Mouse (Mus musculus) spleen, embryonic (tissue): Measurements from ENCODE around the gene Rnf148.

ENCODE experiments used
- CTCF ChIA-PET: fragments of 350-600 bp; sonication (Branson Sonifier 250); formaldehyde crosslinking; loops from one replicate; lab custom pipeline; 2022; lab: Charles Lee

Rnf148 gene

DNA sequence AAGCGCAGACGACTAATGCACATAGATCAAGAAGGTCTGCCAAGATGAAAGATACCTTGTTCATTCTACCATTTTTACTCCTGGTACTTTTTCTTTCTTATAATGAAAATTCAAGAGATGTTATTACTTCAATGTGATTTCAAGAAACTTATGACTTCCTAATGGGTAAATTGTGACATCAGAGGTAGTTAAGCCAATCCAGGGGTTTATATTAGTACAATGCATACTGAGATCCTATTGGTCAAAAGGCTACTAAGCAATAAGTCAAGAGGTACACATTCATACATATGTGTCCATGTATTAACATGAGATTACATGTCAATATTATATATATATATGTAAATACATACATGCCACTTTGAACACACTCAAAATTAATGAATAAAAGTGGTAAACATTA, at the start of gene Rnf148:
TSS of gene Rnf148 (minus strand) at position 101 of the 400 bp plus-strand sequence.
- CTCF ChIA-PET = no interaction called here

DNA sequence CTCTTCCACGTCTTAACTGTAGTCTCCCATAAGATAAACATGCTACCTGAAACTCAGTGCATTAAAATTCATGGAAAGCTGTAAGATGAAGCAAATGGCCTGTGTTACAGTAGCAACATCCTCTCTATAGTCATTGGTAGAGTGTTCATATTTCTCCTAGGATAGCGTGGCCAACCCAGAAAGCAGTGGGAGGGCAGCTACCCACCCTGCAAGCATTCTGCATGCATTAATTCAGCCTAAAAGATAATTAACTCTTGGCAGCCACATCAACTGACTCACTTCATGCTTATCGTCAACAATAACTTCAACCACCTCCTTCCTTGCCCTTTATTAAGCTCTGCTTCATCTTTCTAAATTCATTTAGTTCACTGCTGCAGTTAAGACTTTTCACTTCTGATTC, 45.9 kb upstream of the Rnf148 start:
- CTCF ChIA-PET = no interaction called here

DNA sequence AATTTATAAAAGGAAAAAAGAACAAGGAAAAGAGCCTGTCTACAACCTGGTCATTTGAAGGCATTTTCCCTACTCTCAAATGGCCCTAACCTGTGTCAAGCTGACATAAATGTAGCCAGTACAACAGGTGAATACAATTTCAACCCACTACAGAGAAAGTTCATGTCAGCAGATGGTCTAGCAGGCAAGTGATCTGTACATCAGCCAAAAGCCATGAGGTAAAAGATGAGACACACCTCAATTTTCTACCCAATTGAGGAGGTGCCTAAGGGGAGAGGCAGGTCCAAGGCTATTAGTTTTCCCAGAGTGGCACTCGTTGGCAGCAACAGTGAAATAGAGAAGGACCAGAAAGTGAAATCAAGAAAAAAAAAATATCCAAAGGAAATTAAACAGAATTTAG, 23.2 kb upstream of the Rnf148 start:
- CTCF ChIA-PET = no interaction called here

DNA sequence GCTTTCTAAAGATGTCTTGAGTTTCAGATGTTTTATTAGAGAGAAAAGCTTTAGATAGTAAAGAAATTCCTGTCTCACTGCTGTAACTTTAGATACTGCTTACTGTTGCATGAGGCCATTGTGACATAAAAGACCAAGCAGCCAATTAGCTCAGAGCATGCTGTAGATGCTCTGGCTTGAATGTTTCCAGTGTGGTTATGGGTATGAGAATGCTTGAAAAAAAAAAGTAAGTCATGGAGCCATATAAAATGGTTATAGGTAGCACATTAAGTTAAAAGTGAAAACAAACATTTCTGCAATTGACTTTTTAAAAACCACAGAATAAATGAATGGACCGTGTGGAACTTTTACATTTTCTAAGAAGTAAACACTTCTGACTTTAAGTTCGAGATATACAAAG, 4.7 kb downstream of the Rnf148 start, which contains the start of gene Rnf133:
TSS of gene Rnf133 (minus strand) at position 101 of the 400 bp plus-strand sequence.
- CTCF ChIA-PET = no interaction called here

DNA sequence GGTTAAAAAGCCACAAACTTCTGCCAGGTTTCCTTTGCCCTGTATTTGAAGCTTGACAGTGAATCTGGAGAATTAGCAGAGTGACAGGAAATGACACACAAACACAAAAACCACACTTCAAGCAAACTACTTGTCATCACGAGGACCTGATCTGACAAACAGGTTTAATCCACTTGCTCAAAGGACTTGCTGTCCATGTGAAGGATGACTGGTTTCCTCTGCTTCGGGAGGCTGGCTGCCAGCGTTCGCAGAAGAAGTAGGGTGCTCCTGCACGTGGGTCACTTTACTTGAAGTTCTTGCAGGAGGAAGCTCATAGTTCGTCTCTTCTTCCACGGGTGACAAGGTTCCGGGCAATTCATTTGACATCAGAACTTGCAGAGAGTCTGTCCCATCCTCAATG, 6.2 kb downstream of the Rnf148 start:
- CTCF ChIA-PET = no interaction called here

DNA sequence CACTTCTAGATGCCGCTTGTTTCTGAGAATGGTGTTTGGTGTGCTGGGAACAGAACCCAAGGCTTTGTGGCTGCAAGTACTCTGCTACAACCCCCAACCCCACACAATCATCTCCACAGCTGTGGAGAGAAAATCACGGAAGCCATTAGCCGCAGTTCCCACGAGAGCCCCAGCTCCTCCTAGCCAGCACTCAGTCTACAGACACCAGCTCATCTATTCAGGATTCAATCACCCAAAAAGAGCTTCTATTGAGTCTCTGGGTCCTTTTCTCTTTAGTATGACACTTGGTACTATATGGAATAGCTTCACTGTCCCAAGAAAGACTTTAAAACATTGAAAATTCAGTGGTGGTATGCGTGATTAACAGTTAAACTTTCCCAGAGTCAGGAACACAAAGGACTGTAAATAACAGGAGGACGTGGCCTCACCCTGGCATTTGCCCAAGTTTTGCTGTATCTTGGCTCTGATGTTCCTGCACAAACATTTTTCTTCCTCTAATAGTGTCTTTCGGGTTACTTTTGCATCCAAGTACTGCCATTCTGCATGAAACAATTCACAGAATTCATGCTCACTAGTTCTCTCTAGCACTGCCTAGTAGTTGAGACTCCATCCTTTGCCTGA, 7.2 kb downstream of the Rnf148 start:
- CTCF ChIA-PET = no interaction called here

DNA sequence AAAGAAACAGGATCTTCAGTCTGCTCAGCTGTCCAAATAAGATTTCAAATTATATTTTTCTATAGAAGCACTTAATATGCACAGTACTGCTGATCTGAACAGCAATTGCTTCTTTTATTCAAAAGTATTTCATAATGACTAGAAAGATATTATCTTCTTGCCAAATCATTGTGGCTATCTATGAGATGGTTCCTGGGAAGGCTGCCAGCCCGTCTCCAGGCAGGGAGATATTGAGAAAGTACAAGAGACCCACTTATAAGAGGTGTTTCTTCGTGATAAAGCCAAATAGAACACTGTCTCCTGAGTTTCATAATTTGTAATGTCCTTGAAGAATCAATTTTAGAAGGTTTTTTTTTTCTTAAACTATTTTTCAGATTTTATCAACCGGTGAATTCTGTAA, 17.9 kb downstream of the Rnf148 start:
- CTCF ChIA-PET = no interaction called here

DNA sequence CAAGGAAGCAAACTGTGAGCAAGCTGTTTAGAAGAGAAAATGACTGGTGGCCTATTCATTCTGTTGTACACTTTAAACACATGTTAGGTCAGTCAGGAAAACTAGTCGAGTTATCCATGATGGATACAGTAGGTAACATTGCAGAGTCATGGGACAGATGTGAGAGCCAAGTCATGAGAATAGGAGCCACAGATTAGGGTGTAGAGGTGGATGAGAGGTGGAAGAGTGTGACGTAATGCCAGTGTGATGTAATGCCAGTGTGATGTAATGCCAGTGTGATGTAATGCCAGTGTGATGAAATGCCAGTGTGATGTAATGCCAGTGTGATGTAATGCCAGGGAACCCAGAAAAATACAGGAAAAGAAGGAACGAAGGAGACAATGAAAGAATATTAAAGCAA, 19.7 kb downstream of the Rnf148 start:
- CTCF ChIA-PET = no interaction called here

DNA sequence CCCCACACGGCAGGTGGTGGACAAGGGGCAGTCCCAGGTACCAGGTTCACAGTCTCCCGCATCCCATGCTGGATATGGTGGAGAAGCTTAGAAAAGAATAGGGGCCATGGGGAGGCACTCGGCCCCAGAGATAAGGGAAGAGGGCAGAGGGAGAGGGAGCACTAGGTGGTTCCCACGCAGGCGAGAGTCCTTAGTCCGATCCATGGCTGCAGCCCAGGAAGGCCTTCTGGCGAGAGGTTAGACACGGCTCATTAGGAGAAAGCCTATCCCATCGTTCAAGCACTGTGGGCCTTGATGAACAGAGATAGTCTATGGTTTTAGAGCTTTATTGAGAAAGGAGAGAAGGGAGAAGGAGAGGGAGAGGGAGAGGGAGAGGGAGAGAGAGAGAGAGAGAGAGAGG, 20.9 kb downstream of the Rnf148 start:
- CTCF ChIA-PET = no interaction called here

DNA sequence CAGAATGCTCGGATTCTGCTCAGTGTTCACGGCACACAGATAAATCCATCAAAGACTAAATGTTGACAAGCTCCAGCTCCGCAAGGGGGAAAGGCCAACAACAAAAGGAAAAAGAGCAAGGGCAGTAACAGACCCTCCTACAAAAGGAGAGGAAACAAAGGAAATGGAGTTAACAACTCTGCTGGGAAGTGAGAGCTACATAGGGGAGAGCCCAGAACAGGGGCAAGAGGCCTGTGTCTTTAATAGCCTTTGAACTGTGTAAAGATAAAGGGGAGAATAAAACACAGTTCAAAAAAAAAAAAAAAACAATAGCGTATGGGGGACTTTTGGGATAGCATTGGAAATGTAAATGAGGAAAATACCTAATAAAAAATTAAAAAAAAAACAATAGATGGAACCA, 24.5 kb downstream of the Rnf148 start:
- CTCF ChIA-PET = no interaction called here
